Mouse (Mus musculus): ENCODE results near the gene Cox4i2. TPM values are rescaled to one million over a fixed set of nuclear protein-coding genes. Genes with fewer than 3 reads are reported as not detected.

The Cox4i2 gene
- total and polyA plus RNA-seq, 3 experiments, result 0.16 TPM; not detected in 2

GRCm38 (mm10) chr2:152794281-152794827, 40.4 kb downstream of the Cox4i2 start:
- Histone ChIP-seq H3K36me3 (replicated peaks) (peaks cover 43% of the 10 kb centered on the region), H3K9me3 (replicated peaks) (no peaks in the 10 kb centered on the region), H3K4me3 (ENCODE audit: low read depth, low read length) (no peak overlapping the region; the same call in 1 of the 2 replicates), H3K27me3 (ENCODE audit: insufficient read depth, low read length) (no peaks in the 10 kb centered on the region), H3K4me1 (ENCODE audit: insufficient read depth, low read depth, low read length) (peaks cover 73% of the 10 kb centered on the region)
- no peak for ATAC-seq (ENCODE audit: extremely low read depth, insufficient number of reproducible peaks, low FRiP score, poor library complexity, severe bottlenecking)
- TF ChIP-seq GATA2 (IDR thresholded peaks at IDR 0.05; ENCODE audit: borderline replicate concordance, low read depth, low read length) (no peak), GATA1 (IDR thresholded peaks at IDR 0.05; ENCODE audit: borderline replicate concordance, low read length) (no peak), CTCF (IDR thresholded peaks at IDR 0.05; ENCODE audit: low read depth, low read length) (no peak)
- DNase-seq (ENCODE audit: low spot score), result no peak

- Histone ChIP-seq H3K4me1 (ENCODE audit: insufficient read depth, low read depth, low read length) (peaks cover 46% of the 10 kb centered on the region), H3K4me3 (ENCODE audit: low read depth, low read length) (no peak overlapping the region), H3K36me3 (replicated peaks) (peaks cover 32% of the 10 kb centered on the region), H3K27me3 (ENCODE audit: insufficient read depth, low read length) (no peaks in the 10 kb centered on the region), H3K9me3 (replicated peaks) (no peaks in the 10 kb centered on the region)
- DNase-seq (ENCODE audit: low spot score) (no peak), ATAC-seq (ENCODE audit: extremely low read depth, insufficient number of reproducible peaks, low FRiP score, poor library complexity, severe bottlenecking) (no peak)
- TF ChIP-seq TAL1 (conservative IDR thresholded peaks at IDR 0.05; ENCODE audit: low read depth, low read length) (no peak), POLR2AphosphoS5 (IDR thresholded peaks at IDR 0.05; ENCODE audit: insufficient replicate concordance, low read depth, low read length) (no peak), GATA2 (IDR thresholded peaks at IDR 0.05; ENCODE audit: borderline replicate concordance, low read depth, low read length) (no peak), CTCF (IDR thresholded peaks at IDR 0.05; ENCODE audit: low read depth, low read length) (no peak), GATA1 (IDR thresholded peaks at IDR 0.05; ENCODE audit: borderline replicate concordance, low read length) (no peak)
These were observed 43.6 kb downstream of the Cox4i2 start for GRCm38 (mm10) chr2:152797589-152797988.

- Histone ChIP-seq H3K36me3 (replicated peaks) (peaks cover 37% of the 10 kb centered on the region), H3K9me3 (replicated peaks) (no peaks in the 10 kb centered on the region), H3K4me1 (ENCODE audit: insufficient read depth, low read depth, low read length) (peaks cover 43% of the 10 kb centered on the region), H3K4me3 (ENCODE audit: low read depth, low read length) (no peak overlapping the region), H3K27me3 (ENCODE audit: insufficient read depth, low read length) (no peaks in the 10 kb centered on the region)
- TF ChIP-seq CTCF (IDR thresholded peaks at IDR 0.05; ENCODE audit: low read depth, low read length) (no peak), TAL1 (conservative IDR thresholded peaks at IDR 0.05; ENCODE audit: low read depth, low read length) (no peak), GATA2 (IDR thresholded peaks at IDR 0.05; ENCODE audit: borderline replicate concordance, low read depth, low read length) (no peak), GATA1 (IDR thresholded peaks at IDR 0.05; ENCODE audit: borderline replicate concordance, low read length) (no peak), POLR2AphosphoS5 (IDR thresholded peaks at IDR 0.05; ENCODE audit: insufficient replicate concordance, low read depth, low read length) (no peak)
- DNase-seq (ENCODE audit: low spot score) (no peak), ATAC-seq (ENCODE audit: extremely low read depth, insufficient number of reproducible peaks, low FRiP score, poor library complexity, severe bottlenecking) (no peak)
These were observed 46.2 kb downstream of the Cox4i2 start for GRCm38 (mm10) chr2:152799954-152800761.

- no peak for TF ChIP-seq TAL1 (conservative IDR thresholded peaks at IDR 0.05; ENCODE audit: low read depth, low read length)
- no peak for TF ChIP-seq GATA2 (IDR thresholded peaks at IDR 0.05; ENCODE audit: borderline replicate concordance, low read depth, low read length)
- TF ChIP-seq CTCF (IDR thresholded peaks at IDR 0.05; ENCODE audit: low read depth, low read length), result no peak
- TF ChIP-seq POLR2AphosphoS5 (IDR thresholded peaks at IDR 0.05; ENCODE audit: insufficient replicate concordance, low read depth, low read length), result no peak
- TF ChIP-seq GATA1 (IDR thresholded peaks at IDR 0.05; ENCODE audit: borderline replicate concordance, low read length), result no peak
- ATAC-seq (ENCODE audit: extremely low read depth, insufficient number of reproducible peaks, low FRiP score, poor library complexity, severe bottlenecking) (no peak), DNase-seq (ENCODE audit: low spot score) (no peak)
- Histone ChIP-seq H3K27me3 (ENCODE audit: insufficient read depth, low read length) (no peaks in the 10 kb centered on the region), H3K4me3 (ENCODE audit: low read depth, low read length) (no peak overlapping the region), H3K36me3 (replicated peaks) (peaks cover 40% of the 10 kb centered on the region), H3K9me3 (replicated peaks) (no peaks in the 10 kb centered on the region), H3K4me1 (ENCODE audit: insufficient read depth, low read depth, low read length) (peaks cover 43% of the 10 kb centered on the region)
These were observed 46.8 kb downstream of the Cox4i2 start for GRCm38 (mm10) chr2:152800762-152801113.

- H3K36me3 ChIP-seq (replicated peaks), result peaks cover 51% of the 10 kb centered on the region
- H3K9me3 ChIP-seq (replicated peaks), result no peaks in the 10 kb centered on the region
- DNase-seq (ENCODE audit: low spot score) (no peak), ATAC-seq (ENCODE audit: extremely low read depth, insufficient number of reproducible peaks, low FRiP score, poor library complexity, severe bottlenecking) (no peak)
- no peak overlapping the region for H3K4me3 ChIP-seq (ENCODE audit: low read depth, low read length)
- TF ChIP-seq GATA2 (IDR thresholded peaks at IDR 0.05; ENCODE audit: borderline replicate concordance, low read depth, low read length) (no peak), POLR2AphosphoS5 (IDR thresholded peaks at IDR 0.05; ENCODE audit: insufficient replicate concordance, low read depth, low read length) (no peak), TAL1 (conservative IDR thresholded peaks at IDR 0.05; ENCODE audit: low read depth, low read length) (no peak), GATA1 (IDR thresholded peaks at IDR 0.05; ENCODE audit: borderline replicate concordance, low read length) (no peak), CTCF (IDR thresholded peaks at IDR 0.05; ENCODE audit: low read depth, low read length) (no peak)
- H3K27me3 ChIP-seq (ENCODE audit: insufficient read depth, low read length), result no peaks in the 10 kb centered on the region
- peaks cover 49% of the 10 kb centered on the region for H3K4me1 ChIP-seq (ENCODE audit: insufficient read depth, low read depth, low read length)
These were observed 48.3 kb downstream of the Cox4i2 start for GRCm38 (mm10) chr2:152802303-152802702.

GRCm38 (mm10) chr2:152803081-152803480, 49.1 kb downstream of the Cox4i2 start:
- Histone ChIP-seq H3K27me3 (ENCODE audit: insufficient read depth, low read length) (no peaks in the 10 kb centered on the region), H3K36me3 (replicated peaks) (peaks cover 45% of the 10 kb centered on the region), H3K9me3 (replicated peaks) (no peaks in the 10 kb centered on the region), H3K4me3 (ENCODE audit: low read depth, low read length) (no peak overlapping the region), H3K4me1 (ENCODE audit: insufficient read depth, low read depth, low read length) (peaks cover 44% of the 10 kb centered on the region)
- TF ChIP-seq POLR2AphosphoS5 (IDR thresholded peaks at IDR 0.05; ENCODE audit: insufficient replicate concordance, low read depth, low read length) (no peak), TAL1 (conservative IDR thresholded peaks at IDR 0.05; ENCODE audit: low read depth, low read length) (no peak), GATA2 (IDR thresholded peaks at IDR 0.05; ENCODE audit: borderline replicate concordance, low read depth, low read length) (no peak)
- ATAC-seq (ENCODE audit: extremely low read depth, insufficient number of reproducible peaks, low FRiP score, poor library complexity, severe bottlenecking), result no peak
- DNase-seq (ENCODE audit: low spot score), result no peak
